Mouse (Mus musculus) erythroblast, embryonic 14.5 days (primary cell): ENCODE data around the gene Gm15107. TPM values are rescaled to one million over a fixed set of nuclear protein-coding genes. Genes with fewer than 3 reads are reported as not detected.
"Not testable (repeated sequence)": the region's sequence is repeated elsewhere in the genome, so short reads cannot be mapped to it uniquely, and the experiment has no call there.

ENCODE experiments used
- H3K27me3 ChIP-seq: 2 replicates; pipeline ENCODE4 v1.6.1; 2012; ENCODE audit warnings: inconsistent platforms; ENCODE audit not compliant: control insufficient read depth
- H3K36me3 ChIP-seq: 2 replicates; pipeline ENCODE4 v1.6.1; 2012; ENCODE audit warnings: mild to moderate bottlenecking, inconsistent platforms; ENCODE audit not compliant: control insufficient read depth
- H3K4me1 ChIP-seq: 2 replicates; pipeline ENCODE4 v1.6.1; 2012; ENCODE audit warnings: inconsistent platforms; ENCODE audit not compliant: control insufficient read depth
- H3K4me3 ChIP-seq: replicated peaks from 2 replicates; pipeline ENCODE3; 2012; ENCODE audit warnings: moderate library complexity, mild to moderate bottlenecking, inconsistent platforms
- H3K9me3 ChIP-seq: 2 replicates; pipeline ENCODE4 v1.6.1; 2012; ENCODE audit warnings: low read length, inconsistent platforms, mixed read lengths; ENCODE audit not compliant: control insufficient read depth
- polyA plus RNA-seq: library from polyadenylated mRNA; stranded (reverse); fragments of >175 nt; gene quantifications from 2 replicates; pipeline ENCODE4 v1.2.3, GENCODE M21; 2012

Gene Gm15107
- polyA plus RNA-seq = not detected in 2 replicates

- H3K4me1 ChIP-seq, H3K4me3 ChIP-seq, H3K36me3 ChIP-seq, H3K27me3 ChIP-seq, H3K9me3 ChIP-seq: not testable (repeated sequence)
These were observed at the start of gene Gm15107 for GRCm38 (mm10) chrX:148180424-148180823. TSS of gene Gm15107 (plus strand) at chrX:148180724.

Other genes with a start within 250 kb of the Gm15107 start
- gene Gm15080, start 187.7 kb upstream of the Gm15107 start, polyA plus RNA-seq = not detected in 2 replicates